Mouse (Mus musculus) kidney, embryonic 14.5 days (tissue): ENCODE data around the gene Ccdc155. TPM values are rescaled to one million over a fixed set of nuclear protein-coding genes. Genes with fewer than 3 reads are reported as not detected.
A peak's percentile ranks its signal among the peaks of the same experiment; 100 is the strongest.

Experiments
- ATAC-seq: fragments of 200-750 bp; cut with Nextera tagmentation; 2 replicates; pipeline ENCODE4 v1.8.0; 2017; ENCODE audit warnings: moderate number of reproducible peaks, mild to moderate bottlenecking, moderate TSS enrichment, moderate library complexity; ENCODE audit not compliant: low FRiP score, low TSS enrichment
- H3K27ac ChIP-seq: fragments of 300-500 bp; sonication (generic); 2 replicates; pipeline ENCODE4 v1.5.1; 2014; ENCODE audit warnings: low read depth, mild to moderate bottlenecking, low read length, moderate library complexity, mixed read lengths
- H3K27me3 ChIP-seq: fragments of 300-500 bp; sonication (generic); 2 replicates; pipeline ENCODE4 v1.6.1; 2014; ENCODE audit warnings: mild to moderate bottlenecking, low read length; ENCODE audit not compliant: control insufficient read depth, insufficient read depth
- H3K36me3 ChIP-seq: fragments of 300-500 bp; sonication (generic); 2 replicates; pipeline ENCODE4 v1.6.1; 2014; ENCODE audit warnings: low read length, mixed read lengths; ENCODE audit not compliant: control insufficient read depth, insufficient read depth
- H3K4me1 ChIP-seq: fragments of 300-500 bp; sonication (generic); 2 replicates; pipeline ENCODE4 v1.6.1; 2014; ENCODE audit warnings: low read length, mixed read lengths; ENCODE audit not compliant: control insufficient read depth, insufficient read depth
- H3K4me2 ChIP-seq: fragments of 300-500 bp; sonication (generic); replicated peaks from 2 replicates; pipeline ENCODE4 v1.6.1; 2014; ENCODE audit warnings: low read depth, mild to moderate bottlenecking, low read length
- H3K4me3 ChIP-seq: fragments of 300-500 bp; sonication (generic); 2 replicates; pipeline ENCODE4 v1.5.1; 2014; ENCODE audit warnings: mild to moderate bottlenecking, low read length
- H3K9ac ChIP-seq: fragments of 300-500 bp; sonication (generic); 2 replicates; pipeline ENCODE4 v1.6.1; 2014; ENCODE audit warnings: low read depth, mild to moderate bottlenecking, low read length, moderate library complexity
- H3K9me3 ChIP-seq: fragments of 300-500 bp; sonication (generic); 2 replicates; pipeline ENCODE4 v1.6.1; 2016; ENCODE audit warnings: low read length; ENCODE audit not compliant: control insufficient read depth
- WGBS: fragments of 180-500 bp; shearing (Covaris S2); extraction: QIAGEN DNeasy Blood & Tissue Kit; methylation state at CpG from one replicate; pipeline ENCODE4 v1.1.7; 2014; 5-methylcytosine and 5-hydroxymethylcytosine counted together
- microRNA-seq: library from miRNA; unstranded; fragments of <30 nt; microRNA quantifications from one replicate; pipeline ENCODE4, GENCODE M21; 2016
- polyA plus RNA-seq: library from polyadenylated mRNA; unstranded; fragments of >200 nt; fragmentation: Nextera tagmentation; extraction: Ambion mirVana; gene quantifications from 2 replicates; pipeline ENCODE4 v1.2.1, GENCODE M21; 2014

Ccdc155 gene
- polyA plus RNA-seq, 1 experiment from 2014 or later = 0.93 TPM

DNA sequence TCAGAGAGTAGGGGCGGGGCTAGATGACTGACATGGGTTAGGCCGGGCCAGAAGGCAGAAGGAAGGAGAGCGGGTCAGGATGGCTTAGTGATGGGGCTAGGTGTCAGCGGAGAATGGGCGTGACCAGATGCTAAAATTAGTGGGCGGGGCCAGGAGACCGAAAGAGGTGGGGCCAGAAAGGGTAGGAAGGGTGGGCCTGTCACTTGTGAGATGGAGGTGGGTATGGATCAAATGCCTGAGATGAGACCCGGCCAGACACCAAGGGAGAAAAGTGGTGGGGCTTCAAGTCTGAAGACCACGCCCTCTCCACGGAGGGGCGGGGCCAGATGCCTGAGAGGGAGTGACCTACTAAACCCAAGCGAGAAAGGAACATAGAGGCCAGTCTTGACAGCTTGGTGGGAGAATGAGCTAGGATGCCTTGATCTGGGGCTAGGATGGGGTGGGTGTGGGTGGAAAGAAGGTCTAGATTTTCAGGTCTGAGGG lies 70.1 kb downstream of the Ccdc155 start:
- H3K4me2 ChIP-seq = no peak overlapping the region
- ATAC-seq = peak; percentile 9; the same call in 1 of the 2 replicates
- WGBS = 7% methylated on average over 12 of the region's 12 CpGs
- no peak overlapping the region for H3K27ac ChIP-seq
- H3K9me3 ChIP-seq = no peaks in the 10 kb centered on the region
- no peak overlapping the region for H3K4me3 ChIP-seq
- H3K4me1 ChIP-seq = peaks cover 8% of the 10 kb centered on the region; the same call in 1 of the 2 replicates
- no peaks in the 10 kb centered on the region for H3K36me3 ChIP-seq
- 0 out of 2 replicates have a peak, but pooled peaks cover 6% of the 10 kb centered on the region for H3K27me3 ChIP-seq
- H3K9ac ChIP-seq = no peak overlapping the region

Small RNA genes within 50 kb of the gene (microRNA-seq; reads per million reads assigned to microRNA genes)
- not detected for gene Mir7055

Other genes starting within 250 kb of the Ccdc155 start
- gene Cpt1c, start 230.0 kb downstream of the Ccdc155 start, polyA plus RNA-seq = 13.7 and 19.2 TPM in 2 replicates
- gene Prmt1, start 218.3 kb downstream of the Ccdc155 start, polyA plus RNA-seq = 258 and 308 TPM in 2 replicates
- gene Irf3, start 207.2 kb downstream of the Ccdc155 start, polyA plus RNA-seq = 66.2 and 81.6 TPM in 2 replicates
- gene Bcl2l12, start 206.2 kb downstream of the Ccdc155 start, polyA plus RNA-seq = 54.9 and 71.1 TPM in 2 replicates
- gene Scaf1, start 188.5 kb downstream of the Ccdc155 start, polyA plus RNA-seq = 46.5 and 54.0 TPM in 2 replicates
- 31.8 and 35.2 TPM in 2 replicates for gene Rras, start 186.9 kb downstream of the Ccdc155 start, polyA plus RNA-seq
- 16.3 and 18.9 TPM in 2 replicates for gene Prr12, start 152.0 kb downstream of the Ccdc155 start, polyA plus RNA-seq
- 65.3 and 75.0 TPM in 2 replicates for gene Nosip, start 142.5 kb downstream of the Ccdc155 start, polyA plus RNA-seq
- gene Prrg2, start 142.2 kb downstream of the Ccdc155 start, polyA plus RNA-seq = 27.0 and 27.3 TPM in 2 replicates
- 301 and 308 TPM in 2 replicates for gene Rcn3, start 112.7 kb downstream of the Ccdc155 start, polyA plus RNA-seq
- 48.9 and 67.4 TPM in 2 replicates for gene Fcgrt, start 101.0 kb downstream of the Ccdc155 start, polyA plus RNA-seq
- gene Rps11, start 80.5 kb downstream of the Ccdc155 start, polyA plus RNA-seq = 1,882 and 1,923 TPM in 2 replicates
- 1,416 and 1,603 TPM in 2 replicates for gene Rpl13a, start 76.1 kb downstream of the Ccdc155 start, polyA plus RNA-seq
- 0.19 and 0.47 TPM in 2 replicates for gene Gm45713, start 68.7 kb downstream of the Ccdc155 start, polyA plus RNA-seq
- 1.0 and 1.3 TPM in 2 replicates for gene Flt3l, start 68.5 kb downstream of the Ccdc155 start, polyA plus RNA-seq
- gene Pih1d1, start 50.6 kb downstream of the Ccdc155 start, polyA plus RNA-seq = 101 and 110 TPM in 2 replicates
- 46.6 and 58.0 TPM in 2 replicates for gene Aldh16a1, start 50.3 kb downstream of the Ccdc155 start, polyA plus RNA-seq
- 0.10 and 0.28 TPM in 2 replicates for gene Slc17a7, start 40.9 kb downstream of the Ccdc155 start, polyA plus RNA-seq
- not detected in 2 replicates for gene Gfy, start 25.3 kb downstream of the Ccdc155 start, polyA plus RNA-seq
- gene Pth2, start 23.9 kb downstream of the Ccdc155 start, polyA plus RNA-seq = not detected in 2 replicates
- 0.44 and 1.1 TPM in 2 replicates for gene Dkkl1, start 7.3 kb upstream of the Ccdc155 start, polyA plus RNA-seq
- gene Tead2, start 10.9 kb upstream of the Ccdc155 start, polyA plus RNA-seq = 206 and 234 TPM in 2 replicates
- gene Cd37, start 34.2 kb upstream of the Ccdc155 start, polyA plus RNA-seq = 0.60 and 1.2 TPM in 2 replicates
- gene Slc6a16, start 36.2 kb upstream of the Ccdc155 start, polyA plus RNA-seq = 0.18 and 0.20 TPM in 2 replicates
- not detected in 2 replicates for gene Slc6a21, start 72.6 kb upstream of the Ccdc155 start, polyA plus RNA-seq
- gene Trpm4, start 128.9 kb upstream of the Ccdc155 start, polyA plus RNA-seq = 10.1 and 11.3 TPM in 2 replicates
- 1.5 and 2.7 TPM in 2 replicates for gene Hrc, start 130.4 kb upstream of the Ccdc155 start, polyA plus RNA-seq
- gene Ppfia3, start 162.1 kb upstream of the Ccdc155 start, polyA plus RNA-seq = 6.7 and 7.6 TPM in 2 replicates
- 0.57 and 0.66 TPM in 2 replicates for gene Lin7b, start 165.7 kb upstream of the Ccdc155 start, polyA plus RNA-seq
- gene Snrnp70, start 190.8 kb upstream of the Ccdc155 start, polyA plus RNA-seq = 100 and 171 TPM in 2 replicates
- not detected in 2 replicates for gene Kcna7, start 200.8 kb upstream of the Ccdc155 start, polyA plus RNA-seq
- 1.3 and 1.4 TPM in 2 replicates for gene Ntf5, start 208.8 kb upstream of the Ccdc155 start, polyA plus RNA-seq
- not detected in 2 replicates for gene Lhb, start 215.9 kb upstream of the Ccdc155 start, polyA plus RNA-seq
- 21.4 and 35.0 TPM in 2 replicates for gene Gys1, start 230.0 kb upstream of the Ccdc155 start, polyA plus RNA-seq
- 158 and 228 TPM in 2 replicates for gene Ruvbl2, start 233.2 kb upstream of the Ccdc155 start, polyA plus RNA-seq